In the genomic region with DNA sequence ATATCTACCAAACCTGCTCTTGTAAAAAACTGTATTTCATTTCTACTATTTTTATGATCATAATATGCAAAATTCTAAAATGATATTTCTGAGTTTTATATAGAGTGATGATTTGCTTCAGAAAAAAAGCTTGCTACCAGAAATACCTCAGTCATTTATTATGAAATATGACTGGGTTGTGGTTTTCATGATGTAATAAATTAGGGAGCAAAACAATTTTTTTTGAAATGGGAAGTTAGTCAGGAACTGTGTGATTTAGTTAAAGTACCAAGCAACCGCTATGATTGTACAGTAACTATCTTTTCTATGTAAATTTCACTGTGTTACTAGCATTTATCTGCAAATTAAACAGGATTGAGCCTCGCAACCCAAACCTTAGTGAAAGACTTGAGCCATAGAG, we compare ENCODE assay signal across 32 mouse cellular contexts.
"Had no signal": no experiment of that assay in that cellular context is flagged by ENCODE, and none has a peak within 500 bp of the region (broad histone marks: within the 10 kb centered on the region; RNA-seq: fewer than 3 reads in every experiment).

No protein-coding gene starts in this region.

- H3K27ac ChIP-seq: limb, embryonic 10.5 days; limb, embryonic 12.5 days; limb, embryonic 13.5 days; limb, embryonic 15.5 days; liver, embryonic 12.5 days; liver, embryonic 13.5 days; liver, embryonic 14.5 days; liver, embryonic 15.5 days; lung, embryonic 15.5 days; macrophage; midbrain, embryonic 10.5 days; midbrain, embryonic 12.5 days; midbrain, embryonic 13.5 days; midbrain, embryonic 15.5 days; neural tube, embryonic 12.5 days had no signal

- H3K9me3 ChIP-seq: limb, embryonic 10.5 days; limb, embryonic 12.5 days; limb, embryonic 13.5 days; limb, embryonic 15.5 days; liver, embryonic 12.5 days; liver, embryonic 13.5 days; lung, embryonic 15.5 days; midbrain, embryonic 10.5 days; midbrain, embryonic 12.5 days; midbrain, embryonic 13.5 days; midbrain, embryonic 15.5 days; neural tube, embryonic 12.5 days had no signal

- H3K4me3 ChIP-seq: limb, embryonic 10.5 days; limb, embryonic 12.5 days; limb, embryonic 13.5 days; limb, embryonic 15.5 days; liver, embryonic 12.5 days; liver, embryonic 13.5 days; liver, embryonic 15.5 days; lung, embryonic 15.5 days; megakaryocyte, embryonic 14.5 days; midbrain, embryonic 10.5 days; midbrain, embryonic 12.5 days; midbrain, embryonic 13.5 days; midbrain, embryonic 15.5 days; myocyte; neural tube, embryonic 12.5 days had no signal

- H3K4me2 ChIP-seq: limb, embryonic 12.5 days; limb, embryonic 13.5 days; limb, embryonic 15.5 days; liver, embryonic 11.5 days; liver, embryonic 12.5 days; liver, embryonic 13.5 days; liver, embryonic 15.5 days; lung, embryonic 14.5 days; lung, embryonic 15.5 days; midbrain, embryonic 11.5 days; midbrain, embryonic 12.5 days; midbrain, embryonic 13.5 days; midbrain, embryonic 15.5 days; neural tube, embryonic 12.5 days had no signal

- H3K27me3 ChIP-seq: limb, embryonic 12.5 days; limb, embryonic 13.5 days; limb, embryonic 15.5 days; liver, embryonic 12.5 days; liver, embryonic 13.5 days; liver, embryonic 15.5 days; lung, embryonic 15.5 days; megakaryocyte, embryonic 14.5 days; midbrain, embryonic 12.5 days; midbrain, embryonic 13.5 days; midbrain, embryonic 15.5 days; neural tube, embryonic 12.5 days had no signal

- DNase-seq: left cerebral cortex, postnatal 4 days; liver; liver, embryonic 13.5 days; liver, postnatal 0 days; lung, adult 18-20 months; lung, adult 2 months; lung, embryonic 14.5 days; lung, postnatal 10 days; lung, postnatal 14 days; lung, postnatal 36 days; lung, postnatal 4 days; midbrain, embryonic 14.5 days had no signal

- H3K36me3 ChIP-seq: limb, embryonic 10.5 days; limb, embryonic 12.5 days; limb, embryonic 13.5 days; limb, embryonic 15.5 days; liver, embryonic 12.5 days; liver, embryonic 13.5 days; liver, embryonic 15.5 days; lung, embryonic 15.5 days; midbrain, embryonic 10.5 days; midbrain, embryonic 12.5 days; midbrain, embryonic 13.5 days; midbrain, embryonic 15.5 days; neural tube, embryonic 12.5 days had no signal

- H3K9ac ChIP-seq: limb, embryonic 12.5 days; limb, embryonic 13.5 days; limb, embryonic 15.5 days; liver, embryonic 12.5 days; liver, embryonic 13.5 days; liver, embryonic 14.5 days; liver, embryonic 15.5 days; liver, postnatal 0 days; lung, embryonic 14.5 days; lung, embryonic 15.5 days; midbrain, embryonic 12.5 days; midbrain, embryonic 13.5 days; midbrain, embryonic 15.5 days; neural tube, embryonic 12.5 days had no signal

- ATAC-seq: liver, embryonic 12.5 days; liver, postnatal 0 days; lung, postnatal 0 days; midbrain, embryonic 13.5 days; midbrain, embryonic 15.5 days; midbrain, embryonic 16.5 days had no signal

- H3K4me1 ChIP-seq: limb, embryonic 10.5 days; limb, embryonic 12.5 days; limb, embryonic 13.5 days; limb, embryonic 15.5 days; liver, embryonic 12.5 days; liver, embryonic 13.5 days; liver, embryonic 15.5 days; lung, embryonic 15.5 days; megakaryocyte, embryonic 14.5 days; midbrain, embryonic 10.5 days; midbrain, embryonic 12.5 days; midbrain, embryonic 13.5 days; midbrain, embryonic 15.5 days; neural tube, embryonic 12.5 days had no signal
